Mouse (Mus musculus): ENCODE measurements around the gene Trnau1ap. TPM values are rescaled to one million over a fixed set of nuclear protein-coding genes. Genes with fewer than 3 reads are reported as not detected.
"Not testable (repeated sequence)": the region's sequence is repeated elsewhere in the genome, so short reads cannot be mapped to it uniquely, and the experiment has no call there.

Gene Trnau1ap
- total and polyA plus RNA-seq, 2 experiments from 2014 or later, result 55.2 to 56.9 TPM

DNA sequence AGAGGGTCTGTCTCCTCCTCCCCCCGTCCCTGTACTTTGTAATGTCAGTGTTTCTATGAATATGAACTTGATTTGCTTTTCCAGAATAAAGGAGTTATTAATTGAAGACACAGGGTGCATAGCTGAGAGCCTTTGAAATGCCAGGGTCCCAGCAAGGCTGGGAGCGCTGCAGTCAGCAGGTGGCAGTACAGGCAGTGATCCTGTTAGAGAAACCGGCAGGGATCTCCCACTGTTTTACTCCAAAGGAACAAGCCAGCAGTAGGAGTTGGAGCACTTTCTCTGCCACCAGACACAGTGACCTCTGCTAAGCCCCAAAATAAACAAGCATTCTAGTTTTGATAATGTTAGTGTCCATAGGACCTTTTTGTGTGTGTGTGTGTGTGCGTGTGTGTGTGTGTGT, 36.4 kb downstream of the Trnau1ap start:
- no peak overlapping the region for H3K27ac ChIP-seq (ENCODE audit: low read depth, low read length)
- no peak overlapping the region for H3K4me3 ChIP-seq (ENCODE audit: low read depth, low read length)
- no peak overlapping the region for H3K9ac ChIP-seq (replicated peaks; ENCODE audit: low read length, poor library complexity, severe bottlenecking)
- no peaks in the 10 kb centered on the region for H3K27me3 ChIP-seq (ENCODE audit: insufficient read depth, low read length)
- peaks cover 29% of the 10 kb centered on the region for H3K36me3 ChIP-seq (ENCODE audit: insufficient read depth, low read length)
- ATAC-seq (ENCODE audit: low FRiP score) (no peak), DNase-seq (ENCODE audit: low spot score) (peak; percentile 70)
- WGBS, result 44% methylated on average over 4 of the region's 4 CpGs
- no peak overlapping the region for H3K4me2 ChIP-seq (ENCODE audit: low read depth, low read length, poor library complexity, severe bottlenecking)
- peak; percentile 76 for TF ChIP-seq CTCF (IDR thresholded peaks at IDR 0.05)
- H3K9me3 ChIP-seq (ENCODE audit: low read length), result no peaks in the 10 kb centered on the region
- H3K4me1 ChIP-seq (ENCODE audit: insufficient read depth, low read length), result no peaks in the 10 kb centered on the region

DNA sequence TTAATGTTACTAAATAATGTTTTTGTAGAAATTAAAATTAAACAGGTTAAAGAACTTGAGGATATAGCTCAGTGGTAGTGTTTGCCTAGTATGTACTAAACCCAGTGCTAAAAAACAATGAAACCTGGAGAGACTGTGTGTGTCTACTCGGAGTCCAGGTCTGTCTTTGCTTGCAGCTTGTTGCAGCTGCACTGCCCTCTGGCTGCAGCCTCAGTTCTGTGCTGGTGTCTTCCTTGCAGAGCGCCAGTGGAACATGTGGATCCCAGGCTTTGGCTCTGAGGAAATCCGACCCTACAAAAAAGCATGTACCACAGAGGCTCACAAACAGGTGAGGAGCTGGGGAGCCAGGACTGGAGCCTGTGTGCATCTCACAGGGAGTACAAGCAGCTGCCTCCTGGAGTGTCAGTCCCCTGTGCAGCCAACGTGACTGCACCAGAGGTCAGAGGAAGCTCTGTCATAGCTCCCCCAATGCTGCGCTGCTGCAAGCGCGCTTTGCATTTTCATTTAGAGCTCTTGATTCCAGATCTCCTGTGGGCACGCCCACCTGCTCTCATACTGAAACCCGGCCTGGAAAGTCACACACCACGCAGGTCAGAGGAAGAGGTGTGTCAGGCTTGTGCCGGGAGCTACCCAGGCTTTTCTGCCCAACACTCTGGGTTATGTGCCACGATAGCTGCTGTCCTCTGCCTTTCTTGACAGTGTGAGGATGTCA, 37.6 kb downstream of the Trnau1ap start:
- no peaks in the 10 kb centered on the region for H3K9me3 ChIP-seq (ENCODE audit: low read length)
- no peaks in the 10 kb centered on the region for H3K27me3 ChIP-seq (ENCODE audit: insufficient read depth, low read length)
- no peak overlapping the region for H3K27ac ChIP-seq (ENCODE audit: low read depth, low read length)
- TF ChIP-seq CTCF (IDR thresholded peaks at IDR 0.05), result peak; percentile 62
- H3K4me1 ChIP-seq (ENCODE audit: insufficient read depth, low read length), result no peaks in the 10 kb centered on the region
- H3K4me2 ChIP-seq (ENCODE audit: low read depth, low read length, poor library complexity, severe bottlenecking), result no peak overlapping the region
- H3K36me3 ChIP-seq (ENCODE audit: insufficient read depth, low read length), result peaks cover 29% of the 10 kb centered on the region
- no peak overlapping the region for H3K9ac ChIP-seq (replicated peaks; ENCODE audit: low read length, poor library complexity, severe bottlenecking)
- no peak overlapping the region for H3K4me3 ChIP-seq (ENCODE audit: low read depth, low read length)
- DNase-seq (ENCODE audit: low spot score) (no peak), ATAC-seq (ENCODE audit: low FRiP score) (no peak)
- WGBS, result 77% methylated on average over 12 of the region's 12 CpGs

DNA sequence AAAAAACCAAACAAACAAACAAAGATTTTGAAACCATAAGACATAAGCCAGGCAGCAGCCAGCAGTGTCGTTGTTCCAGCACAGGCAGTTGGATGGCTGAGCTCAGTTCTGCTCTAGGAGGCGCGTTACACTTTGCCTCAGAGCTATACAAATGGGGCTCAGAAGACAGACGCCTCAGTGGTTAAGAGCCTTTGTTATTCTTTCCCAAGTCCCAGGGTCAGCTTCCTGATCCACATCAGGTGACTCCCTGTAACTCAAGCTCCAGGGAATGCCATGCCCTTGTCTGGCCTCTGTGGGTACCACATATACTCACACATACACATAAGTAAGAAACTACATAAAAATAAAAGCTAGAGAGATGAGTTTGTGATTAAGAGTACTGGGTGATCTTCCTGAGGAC, 38.3 kb downstream of the Trnau1ap start:
- Histone ChIP-seq H3K4me3 (ENCODE audit: low read depth, low read length) (no peak overlapping the region), H3K9ac (replicated peaks; ENCODE audit: low read length, poor library complexity, severe bottlenecking) (no peak overlapping the region), H3K27me3 (ENCODE audit: insufficient read depth, low read length) (no peaks in the 10 kb centered on the region), H3K4me1 (ENCODE audit: insufficient read depth, low read length) (no peaks in the 10 kb centered on the region), H3K4me2 (ENCODE audit: low read depth, low read length, poor library complexity, severe bottlenecking) (no peak overlapping the region), H3K9me3 (ENCODE audit: low read length) (no peaks in the 10 kb centered on the region), H3K27ac (ENCODE audit: low read depth, low read length) (no peak overlapping the region), H3K36me3 (ENCODE audit: insufficient read depth, low read length) (peaks cover 29% of the 10 kb centered on the region)
- 93% methylated on average over 4 of the region's 4 CpGs for WGBS
- no peak for TF ChIP-seq CTCF (IDR thresholded peaks at IDR 0.05)
- DNase-seq (ENCODE audit: low spot score), result no peak
- ATAC-seq (ENCODE audit: low FRiP score), result no peak

DNA sequence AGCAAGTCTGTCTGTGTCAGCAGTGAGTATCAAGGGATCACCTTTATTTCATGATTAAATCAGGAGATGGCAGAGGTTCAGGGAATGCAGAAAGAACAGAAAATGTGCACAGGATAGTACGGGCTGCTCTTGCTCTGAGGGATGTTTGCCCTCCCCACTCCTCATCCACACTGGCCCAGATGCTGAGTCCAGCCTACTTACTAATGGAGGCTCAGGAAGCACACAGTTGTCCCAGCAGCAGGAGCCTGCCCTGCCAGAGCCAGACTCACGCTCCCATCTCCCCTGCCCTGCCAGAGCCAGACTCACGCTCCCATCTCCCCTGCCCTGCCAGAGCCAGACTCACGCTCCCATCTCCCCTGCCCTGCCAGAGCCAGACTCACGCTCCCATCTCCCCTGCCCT, 40.5 kb downstream of the Trnau1ap start:
- not testable (repeated sequence) for H3K4me3 ChIP-seq (ENCODE audit: low read depth, low read length); H3K4me1 ChIP-seq (ENCODE audit: insufficient read depth, low read length); H3K4me2 ChIP-seq (ENCODE audit: low read depth, low read length, poor library complexity, severe bottlenecking); H3K9ac ChIP-seq (replicated peaks; ENCODE audit: low read length, poor library complexity, severe bottlenecking); H3K27me3 ChIP-seq (ENCODE audit: insufficient read depth, low read length); H3K27ac ChIP-seq (ENCODE audit: low read depth, low read length); H3K9me3 ChIP-seq (ENCODE audit: low read length); ATAC-seq (ENCODE audit: low FRiP score); DNase-seq (ENCODE audit: low spot score)
- 86% methylated on average over 2 of the region's 5 CpGs for WGBS
- H3K36me3 ChIP-seq (ENCODE audit: insufficient read depth, low read length), result peaks cover 42% of the 10 kb centered on the region

DNA sequence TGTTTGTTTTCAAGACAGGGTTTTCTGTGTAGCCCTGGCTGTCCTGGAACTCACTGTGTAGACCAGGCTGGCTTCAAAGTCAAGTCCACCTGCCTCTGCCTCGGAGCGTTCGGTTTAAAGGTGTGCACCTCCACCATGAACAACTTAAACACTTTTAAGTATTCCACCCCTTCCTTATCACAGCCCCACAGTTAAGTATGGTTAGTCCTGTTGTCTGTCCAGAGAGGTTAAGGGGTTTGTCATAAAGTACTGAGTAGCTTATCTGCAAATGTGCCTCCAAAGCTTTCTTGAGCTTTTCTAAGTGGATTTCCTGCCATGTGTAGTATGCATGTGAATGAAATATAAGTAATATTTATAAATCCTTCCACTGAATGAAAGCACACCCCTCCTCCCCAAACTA, 53.4 kb downstream of the Trnau1ap start:
- 86% methylated on average over 3 of the region's 3 CpGs for WGBS

DNA sequence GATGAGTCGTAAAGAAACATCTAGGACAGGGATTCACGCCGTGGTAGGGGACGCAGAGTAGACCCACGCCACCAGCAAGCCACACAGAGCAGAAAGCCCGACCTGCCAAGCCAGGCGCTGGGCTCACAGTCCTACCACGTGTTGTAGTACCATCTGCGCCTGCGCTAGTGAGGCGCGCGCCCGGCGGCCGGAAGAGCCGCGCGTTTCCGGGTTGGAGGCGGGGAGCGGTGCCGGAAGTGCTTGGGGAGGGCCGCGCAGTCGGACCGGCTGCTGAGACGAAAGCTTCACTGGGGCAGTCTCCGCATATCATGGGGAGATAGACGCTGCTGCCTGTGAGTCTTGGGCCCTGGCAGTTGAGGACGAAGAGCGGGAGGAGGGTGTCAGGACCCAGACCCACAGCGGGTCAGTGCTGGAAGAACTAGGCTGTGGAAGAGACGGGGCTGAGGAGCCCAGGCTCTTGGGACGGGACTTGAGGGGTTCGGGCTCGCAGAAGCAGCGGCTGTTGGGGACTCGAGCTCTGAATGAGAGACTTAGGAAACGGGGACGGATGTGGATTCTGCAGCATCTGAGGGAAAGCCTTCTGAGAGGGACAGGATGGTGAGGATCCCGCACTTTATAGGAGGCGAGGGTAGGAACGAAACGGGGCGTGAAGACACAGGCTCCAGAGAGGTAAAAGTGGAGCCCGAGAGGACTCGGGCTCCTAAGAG, 55.0 kb downstream of the Trnau1ap start, which contains the start of gene Taf12:
Taf12 (plus strand) TSS at position 220 of the 707 bp plus-strand sequence.
- Histone ChIP-seq H3K27ac (ENCODE audit: low read depth, low read length) (peak within 1 kb of the TSS; percentile 88), H3K9ac (replicated peaks; ENCODE audit: low read length, poor library complexity, severe bottlenecking) (peak within 1 kb of the TSS; percentile 80), H3K4me2 (ENCODE audit: low read depth, low read length, poor library complexity, severe bottlenecking) (peak within 1 kb of the TSS; percentile 90), H3K27me3 (ENCODE audit: insufficient read depth, low read length) (no peaks in the 10 kb centered on the region), H3K4me3 (ENCODE audit: low read depth, low read length) (peak within 1 kb of the TSS; percentile 81), H3K9me3 (ENCODE audit: low read length) (no peaks in the 10 kb centered on the region), H3K36me3 (ENCODE audit: insufficient read depth, low read length) (no peaks in the 10 kb centered on the region), H3K4me1 (ENCODE audit: insufficient read depth, low read length) (no peaks in the 10 kb centered on the region; the same call in 1 of the 2 replicates)
- ATAC-seq (ENCODE audit: low FRiP score), result peak; percentile 94
- under 1% methylated on average over 48 of the region's 48 CpGs for WGBS
- peak; percentile 96 for DNase-seq (ENCODE audit: low spot score)
- TF ChIP-seq CTCF (IDR thresholded peaks at IDR 0.05), result no peak

More for the DNA sequence above, 53.4 kb downstream of the Trnau1ap start:
- no peak overlapping the region for H3K9ac ChIP-seq (replicated peaks; ENCODE audit: low read length, poor library complexity, severe bottlenecking)
- DNase-seq (ENCODE audit: low spot score), result no peak
- H3K36me3 ChIP-seq (ENCODE audit: insufficient read depth, low read length), result no peaks in the 10 kb centered on the region
- no peaks in the 10 kb centered on the region; the same call in 1 of the 2 replicates for H3K4me1 ChIP-seq (ENCODE audit: insufficient read depth, low read length)
- no peak for TF ChIP-seq CTCF (IDR thresholded peaks at IDR 0.05)
- no peak for ATAC-seq (ENCODE audit: low FRiP score)
- H3K27ac ChIP-seq (ENCODE audit: low read depth, low read length), result no peak overlapping the region
- no peak overlapping the region for H3K4me2 ChIP-seq (ENCODE audit: low read depth, low read length, poor library complexity, severe bottlenecking)
- no peaks in the 10 kb centered on the region for H3K9me3 ChIP-seq (ENCODE audit: low read length)
- H3K27me3 ChIP-seq (ENCODE audit: insufficient read depth, low read length), result no peaks in the 10 kb centered on the region
- no peak overlapping the region for H3K4me3 ChIP-seq (ENCODE audit: low read depth, low read length)
